Mouse (Mus musculus) liver, postnatal 0 days (tissue): ENCODE data around the gene Prss32. TPM values are rescaled to one million over a fixed set of nuclear protein-coding genes. Genes with fewer than 3 reads are reported as not detected.

ENCODE experiments used
- ATAC-seq: fragments of 200-750 bp; cut with Nextera tagmentation; 2 replicates; pipeline ENCODE4 v1.8.0; 2017; ENCODE audit warnings: mild to moderate bottlenecking, moderate library complexity
- DNase-seq: peaks from one replicate; pipeline ENCODE4 v3.0.0-alpha.2; 2016
- H3K27ac ChIP-seq: fragments of 300-500 bp; sonication (generic); 2 replicates; pipeline ENCODE4 v1.5.1; 2014; ENCODE audit warnings: antibody characterized with exemption, moderate library complexity, mild to moderate bottlenecking, low read depth
- H3K27me3 ChIP-seq: fragments of 300-500 bp; sonication (generic); 2 replicates; pipeline ENCODE4 v1.6.1; 2014; ENCODE audit warnings: low read length, control low read depth, mixed read lengths; ENCODE audit not compliant: insufficient read depth
- H3K36me3 ChIP-seq: fragments of 300-500 bp; sonication (generic); replicated peaks from 2 replicates; pipeline ENCODE4 v1.6.1; 2014; ENCODE audit warnings: mild to moderate bottlenecking, control low read depth, low read length, moderate library complexity, mixed read lengths; ENCODE audit not compliant: insufficient read depth
- H3K4me1 ChIP-seq: fragments of 300-500 bp; sonication (generic); 2 replicates; pipeline ENCODE4 v1.6.1; 2014; ENCODE audit warnings: antibody characterized with exemption, mild to moderate bottlenecking, control low read depth; ENCODE audit not compliant: insufficient read depth
- H3K4me2 ChIP-seq: fragments of 300-500 bp; sonication (generic); 2 replicates; pipeline ENCODE4 v1.6.1; 2014; ENCODE audit warnings: low read depth, mild to moderate bottlenecking, low read length, moderate library complexity, mixed read lengths
- H3K4me3 ChIP-seq: fragments of 300-500 bp; sonication (generic); 2 replicates; pipeline ENCODE4 v1.5.1; 2014; ENCODE audit warnings: low read depth, low read length
- H3K9ac ChIP-seq: fragments of 300-500 bp; sonication (generic); replicated peaks from 2 replicates; pipeline ENCODE4 v1.6.1; 2014; ENCODE audit warnings: mild to moderate bottlenecking, moderate library complexity
- H3K9me3 ChIP-seq: fragments of 300-500 bp; sonication (generic); 2 replicates; pipeline ENCODE4 v1.6.1; 2016; ENCODE audit warnings: mild to moderate bottlenecking, control low read depth, low read length, mixed read lengths
- CTCF ChIP-seq: sonication (generic); IDR thresholded peaks from 2 replicates; pipeline ENCODE4 v1.5.1; 2016; ENCODE audit warnings: antibody characterized with exemption, low read depth
- EP300 ChIP-seq: IDR thresholded peaks from 2 replicates; pipeline ENCODE4 v1.6.1; 2016; ENCODE audit warnings: antibody characterized with exemption, low read depth, mild to moderate bottlenecking
- WGBS: fragments of 180-500 bp; shearing (Covaris S2); extraction: QIAGEN DNeasy Blood & Tissue Kit; methylation state at CpG from one replicate; pipeline ENCODE4 v1.1.7; 2014; ENCODE audit not compliant: insufficient replicate concordance; 5-methylcytosine and 5-hydroxymethylcytosine counted together
- polyA plus RNA-seq: library from polyadenylated mRNA; unstranded; fragments of >200 nt; fragmentation: Nextera tagmentation; extraction: Ambion mirVana; gene quantifications from 2 replicates; pipeline ENCODE4 v1.2.1, GENCODE M21; 2015

Gene Prss32
- polyA plus RNA-seq, 1 experiment from 2014 or later: not detected

DNA sequence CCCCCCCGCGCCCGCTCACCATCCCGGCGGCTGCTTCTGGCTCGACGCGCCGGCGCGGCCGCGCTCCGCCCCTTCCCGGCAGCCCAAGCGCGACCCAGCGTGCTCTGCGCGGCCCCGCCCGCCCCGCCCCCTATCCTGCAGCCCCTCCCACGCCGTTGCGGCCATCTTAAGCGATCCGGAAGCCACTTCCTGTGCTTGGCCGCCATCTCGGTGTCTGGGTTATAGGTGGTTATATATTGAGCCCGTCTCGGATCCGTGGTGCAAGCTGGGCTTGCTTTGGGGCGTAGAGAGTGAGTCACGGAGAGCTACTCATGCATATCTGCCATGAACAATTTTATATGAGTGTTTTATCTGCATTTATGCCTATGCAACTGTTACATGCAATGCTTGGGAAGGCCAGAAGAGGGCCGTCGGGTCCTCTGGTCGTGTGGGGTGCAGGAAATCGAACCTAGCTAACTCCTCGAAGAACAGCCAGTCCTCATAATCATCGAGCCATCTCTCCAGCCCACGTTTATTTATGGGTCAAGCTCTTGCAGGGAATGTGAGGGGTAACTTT lies 14.5 kb upstream of the Prss32 start, which contains the start of gene Elob:
Gene Elob, minus strand, starts transcription at position 73 of the 556 bp plus-strand sequence.
- under 1% methylated on average over 22 of the region's 42 CpGs for WGBS
- Histone ChIP-seq H3K27me3 (peaks cover 4% of the 10 kb centered on the region; the same call in 1 of the 2 replicates), H3K27ac (peak within 1 kb of the TSS; percentile 83), H3K4me3 (peak within 1 kb of the TSS; percentile 86), H3K9ac (peak within 1 kb of the TSS; percentile 86), H3K4me2 (peak within 1 kb of the TSS; percentile 89), H3K36me3 (peaks cover 27% of the 10 kb centered on the region), H3K4me1 (peaks cover 15% of the 10 kb centered on the region), H3K9me3 (no peaks in the 10 kb centered on the region; the same call in 1 of the 2 replicates)
- TF ChIP-seq CTCF (peak; percentile 76), EP300 (no peak)
- DNase-seq (peak; percentile 92), ATAC-seq (peak; percentile 97)

DNA sequence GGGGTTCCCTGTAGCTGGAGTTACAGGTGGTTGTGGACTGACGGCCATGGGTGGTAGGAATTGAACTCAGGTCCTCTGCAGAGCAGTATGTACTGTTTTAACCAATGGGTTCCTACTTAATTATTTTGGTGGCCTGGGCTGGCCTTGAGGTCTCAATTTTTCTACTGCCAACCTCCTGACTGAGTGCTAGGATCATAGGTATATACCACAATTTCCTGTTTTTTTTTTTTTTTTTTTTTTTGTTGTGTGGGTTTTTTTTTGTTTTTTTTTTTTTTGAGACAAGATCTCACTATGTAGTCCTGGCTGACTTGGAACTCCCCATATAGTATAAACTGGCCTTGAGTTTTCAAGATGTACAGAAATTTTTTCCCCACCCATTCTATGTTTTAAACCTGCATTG lies 12.5 kb upstream of the Prss32 start:
- peaks cover 4% of the 10 kb centered on the region; the same call in 1 of the 2 replicates for H3K27me3 ChIP-seq
- peaks cover 7% of the 10 kb centered on the region; the same call in 1 of the 2 replicates for H3K36me3 ChIP-seq
- H3K4me2 ChIP-seq: no peak overlapping the region
- H3K27ac ChIP-seq: no peak overlapping the region
- TF ChIP-seq CTCF (no peak), EP300 (no peak)
- no peak overlapping the region for H3K4me3 ChIP-seq
- H3K4me1 ChIP-seq: peaks cover 15% of the 10 kb centered on the region
- H3K9me3 ChIP-seq: no peaks in the 10 kb centered on the region; the same call in 1 of the 2 replicates
- DNase-seq (no peak), ATAC-seq (no peak)
- no peak overlapping the region for H3K9ac ChIP-seq
- WGBS: 82% methylated on average over 1 of the region's 1 CpGs

DNA sequence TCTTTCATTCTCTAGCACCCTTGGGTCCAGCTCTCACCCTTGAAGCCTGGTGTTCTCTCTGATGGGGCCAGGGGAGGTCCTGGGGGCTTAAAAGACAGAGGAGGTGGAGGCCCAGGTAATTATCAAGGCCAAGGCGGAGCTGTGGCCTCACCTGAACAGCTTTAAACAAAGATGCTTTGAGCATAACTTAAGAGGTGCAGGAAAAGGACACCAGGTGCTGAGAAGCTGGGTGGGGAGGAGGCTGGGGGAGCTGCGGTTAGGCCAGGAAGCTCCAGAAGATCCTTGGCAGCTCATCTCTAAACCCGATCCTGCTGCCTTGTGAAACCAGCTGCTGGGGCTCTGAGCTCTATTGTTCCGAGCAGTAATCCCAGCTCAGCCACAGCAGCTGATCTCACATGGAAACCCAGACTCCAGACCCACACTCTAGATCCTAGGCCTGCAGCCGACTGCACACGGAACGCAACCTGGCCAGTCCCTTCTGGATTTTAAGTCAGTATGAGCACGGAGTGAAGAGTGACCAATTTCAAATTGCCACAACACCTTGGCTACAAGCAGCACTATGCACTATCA lies 7.6 kb upstream of the Prss32 start, which contains the start of gene Prss33:
Gene Prss33, minus strand, starts transcription at position 51 of the 570 bp plus-strand sequence.
- Histone ChIP-seq H3K27ac (no peak within 1 kb of the TSS), H3K36me3 (no peaks in the 10 kb centered on the region), H3K9ac (no peak within 1 kb of the TSS), H3K27me3 (peaks cover 4% of the 10 kb centered on the region; the same call in 1 of the 2 replicates), H3K4me1 (no peaks in the 10 kb centered on the region), H3K4me2 (no peak within 1 kb of the TSS), H3K9me3 (no peaks in the 10 kb centered on the region), H3K4me3 (no peak within 1 kb of the TSS)
- DNase-seq (no peak), ATAC-seq (no peak)
- no peak for TF ChIP-seq EP300
- no peak for TF ChIP-seq CTCF
- 73% methylated on average over 8 of the region's 8 CpGs for WGBS

DNA sequence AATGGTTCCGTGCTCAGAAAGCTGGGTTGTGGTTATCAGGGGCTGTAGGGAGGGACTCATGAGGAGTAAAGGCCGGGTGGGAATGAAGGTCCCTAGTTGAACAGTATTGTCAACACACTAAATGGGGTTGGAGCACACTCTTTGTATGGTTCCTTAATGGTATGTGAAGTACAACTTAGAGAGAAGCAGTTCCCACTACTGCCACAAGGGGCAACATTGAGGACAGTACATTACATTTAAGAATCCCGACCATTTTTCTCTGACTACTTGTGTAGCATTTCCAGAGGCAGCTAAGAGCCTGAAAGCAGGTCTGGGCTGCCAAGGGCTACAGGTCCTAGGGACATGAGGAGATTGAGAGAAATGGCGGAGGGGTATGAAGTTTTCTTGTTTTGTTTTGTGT lies 2.5 kb upstream of the Prss32 start:
- no peaks in the 10 kb centered on the region for H3K4me1 ChIP-seq
- H3K4me3 ChIP-seq: no peak overlapping the region
- H3K27ac ChIP-seq: no peak overlapping the region
- DNase-seq (peak; percentile 62), ATAC-seq (no peak)
- H3K27me3 ChIP-seq: no peaks in the 10 kb centered on the region
- H3K9me3 ChIP-seq: no peaks in the 10 kb centered on the region
- no peaks in the 10 kb centered on the region for H3K36me3 ChIP-seq
- H3K4me2 ChIP-seq: no peak overlapping the region
- H3K9ac ChIP-seq: no peak overlapping the region
- 32% methylated on average over 4 of the region's 4 CpGs for WGBS
- TF ChIP-seq EP300: no peak
- peak; percentile 84 for TF ChIP-seq CTCF

DNA sequence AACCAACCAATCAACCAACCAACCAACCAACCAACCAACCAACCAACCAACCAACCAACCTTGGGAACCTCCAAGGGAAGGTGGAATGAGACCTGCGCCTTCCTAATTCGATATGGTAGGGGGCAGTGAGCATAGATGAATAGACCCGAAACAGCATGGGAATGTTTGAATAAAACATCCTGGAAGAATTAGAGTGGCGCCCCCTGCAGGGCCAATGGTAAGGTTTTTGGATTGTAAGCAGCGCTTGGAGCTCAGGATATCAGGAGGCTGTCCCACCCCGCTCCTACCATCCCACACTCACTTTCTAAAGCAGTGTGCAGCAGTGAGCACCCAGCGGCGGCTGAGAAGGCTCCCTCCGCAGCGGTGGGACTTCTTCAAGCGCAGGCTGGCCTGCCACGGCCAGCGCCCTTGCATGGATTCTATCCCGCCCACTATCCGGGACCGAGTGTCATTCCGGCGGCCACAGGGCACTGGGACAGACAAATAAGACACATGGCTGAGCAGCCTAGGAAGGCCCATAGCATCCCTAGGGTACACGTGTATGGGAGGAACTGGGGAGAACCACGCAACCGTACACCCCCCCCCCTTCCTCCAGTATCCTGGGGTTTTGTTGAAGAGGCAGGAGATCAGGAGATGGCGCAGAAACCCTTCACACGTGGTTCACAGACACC lies 379 bp upstream of the Prss32 start:
- Histone ChIP-seq H3K9me3 (no peaks in the 10 kb centered on the region), H3K4me1 (no peaks in the 10 kb centered on the region), H3K36me3 (no peaks in the 10 kb centered on the region), H3K27me3 (no peaks in the 10 kb centered on the region), H3K4me2 (peak overlapping the region; percentile 43; the same call in 1 of the 2 replicates), H3K9ac (no peak overlapping the region), H3K27ac (no peak overlapping the region), H3K4me3 (no peak overlapping the region)
- 55% methylated on average over 23 of the region's 23 CpGs for WGBS
- peak; percentile 54 for TF ChIP-seq CTCF
- TF ChIP-seq EP300: no peak
- DNase-seq: peak; percentile 43
- peak; percentile 5; the same call in 1 of the 2 replicates for ATAC-seq

DNA sequence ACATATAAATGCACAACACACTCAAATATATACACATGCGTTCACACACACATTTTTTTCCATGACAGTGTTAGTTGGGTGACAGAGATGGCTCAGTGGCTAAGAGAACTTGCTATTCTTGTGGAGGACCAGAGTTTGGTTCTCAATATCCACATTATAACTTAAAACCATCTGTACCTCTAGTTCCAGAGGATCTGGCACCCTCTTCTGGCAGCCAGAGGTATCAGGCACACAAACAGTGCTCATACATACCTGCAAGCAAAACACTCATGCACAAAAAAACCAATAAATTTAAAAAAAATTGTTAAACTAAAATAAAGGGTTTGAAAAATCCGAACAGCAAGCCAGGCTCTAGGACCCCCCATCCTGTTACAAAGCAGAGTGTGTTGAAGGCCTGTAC lies 6.4 kb downstream of the Prss32 start:
- no peaks in the 10 kb centered on the region for H3K36me3 ChIP-seq
- 66% methylated on average over 2 of the region's 2 CpGs for WGBS
- H3K4me3 ChIP-seq: no peak overlapping the region
- no peak overlapping the region for H3K4me2 ChIP-seq
- no peaks in the 10 kb centered on the region for H3K9me3 ChIP-seq
- no peak overlapping the region for H3K27ac ChIP-seq
- DNase-seq (no peak), ATAC-seq (no peak)
- H3K4me1 ChIP-seq: no peaks in the 10 kb centered on the region
- H3K9ac ChIP-seq: no peak overlapping the region
- TF ChIP-seq CTCF (peak; percentile 44), EP300 (no peak)
- no peaks in the 10 kb centered on the region for H3K27me3 ChIP-seq
